Mouse (Mus musculus): Measurements from ENCODE around the gene Cnih3. TPM values are rescaled to one million over a fixed set of nuclear protein-coding genes. Genes with fewer than 3 reads are reported as not detected.

Cnih3 gene
- total RNA-seq, 1 experiment = 0.22 TPM

GRCm38 (mm10) chr1:181440982-181441603 lies 88.7 kb downstream of the Cnih3 start:
- DNase-seq (ENCODE audit: low read depth, low spot score) = no peak
- in situ Hi-C loops (cut with MboI; ENCODE audit: low sequenced_read_pairs in 2 of 2, unreplicated experiment in 2 of 2) = no loop called here
- H3K4me1 ChIP-seq (ENCODE audit: control insufficient read depth in 2 of 2, insufficient read depth in 2 of 2, low read length in 2 of 2, poor library complexity in 1 of 2) = no peaks in the 10 kb centered on the region
- TF ChIP-seq ZNF384 (IDR thresholded peaks at IDR 0.05; ENCODE audit: low read depth, low read length) (no peak), HCFC1 (IDR thresholded peaks at IDR 0.05; ENCODE audit: borderline replicate concordance, insufficient read depth, low read length) (no peak), MAFK (IDR thresholded peaks at IDR 0.05; ENCODE audit: insufficient read depth, low read depth, low read length) (no peak), CHD2 (IDR thresholded peaks at IDR 0.05; ENCODE audit: low read depth, low read length) (no peak), ZC3H11A (IDR thresholded peaks at IDR 0.05; ENCODE audit: borderline replicate concordance, low read depth, low read length) (no peak)
- no peak overlapping the region for H3K4me3 ChIP-seq (ENCODE audit: insufficient read depth in 1 of 2, low read depth in 1 of 2, low read length in 2 of 2, poor library complexity in 1 of 2, severe bottlenecking in 1 of 2)
- H3K9me3 ChIP-seq (ENCODE audit: control insufficient read depth, insufficient read depth, low read depth, low read length) = no peaks in the 10 kb centered on the region
- H3K27ac ChIP-seq (ENCODE audit: insufficient read depth, low read depth, low read length, poor library complexity, severe bottlenecking) = no peak overlapping the region
- no peaks in the 10 kb centered on the region for H3K36me3 ChIP-seq (ENCODE audit: control insufficient read depth, insufficient read depth, low read length, poor library complexity, severe bottlenecking)
- no peak overlapping the region for H3K9ac ChIP-seq (ENCODE audit: insufficient read depth, low read depth, low read length, poor library complexity, severe bottlenecking)

DNA sequence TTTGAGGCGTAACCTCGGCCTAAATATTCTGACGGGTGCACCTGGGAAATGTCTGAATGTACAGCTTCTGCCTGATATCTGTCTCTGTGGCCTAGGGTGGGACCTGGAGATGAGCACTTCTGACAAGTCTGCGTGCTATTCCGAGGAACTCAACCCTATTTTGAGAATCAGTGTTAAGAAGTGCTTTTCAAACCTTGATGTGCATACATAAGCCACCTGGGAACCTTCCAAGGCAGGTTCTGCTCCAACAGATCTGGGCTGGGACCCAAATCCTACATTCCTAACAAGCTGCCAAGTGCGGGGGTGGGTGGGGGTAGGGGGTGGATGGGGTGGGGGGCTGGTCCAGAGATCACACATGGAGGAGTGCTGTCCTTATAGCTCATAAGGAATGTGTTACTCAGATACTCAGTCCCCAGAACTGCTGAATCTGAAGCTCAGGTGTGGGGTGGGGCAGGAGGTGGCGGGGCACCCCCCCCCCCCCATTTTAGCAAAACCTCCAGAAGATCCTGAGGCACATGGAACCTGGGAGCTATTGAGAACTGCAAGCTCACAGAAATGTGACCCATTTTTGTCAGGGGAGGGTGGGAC lies 89.3 kb downstream of the Cnih3 start:
- Histone ChIP-seq H3K36me3 (ENCODE audit: control insufficient read depth, insufficient read depth, low read length, poor library complexity, severe bottlenecking) (no peaks in the 10 kb centered on the region), H3K27ac (ENCODE audit: insufficient read depth, low read depth, low read length, poor library complexity, severe bottlenecking) (no peak overlapping the region), H3K9ac (ENCODE audit: insufficient read depth, low read depth, low read length, poor library complexity, severe bottlenecking) (no peak overlapping the region), H3K4me3 (ENCODE audit: insufficient read depth in 1 of 2, low read depth in 1 of 2, low read length in 2 of 2, poor library complexity in 1 of 2, severe bottlenecking in 1 of 2) (no peak overlapping the region), H3K9me3 (ENCODE audit: control insufficient read depth, insufficient read depth, low read depth, low read length) (no peaks in the 10 kb centered on the region), H3K4me1 (ENCODE audit: control insufficient read depth in 2 of 2, insufficient read depth in 2 of 2, low read length in 2 of 2, poor library complexity in 1 of 2) (no peaks in the 10 kb centered on the region)
- no peak for DNase-seq (ENCODE audit: low read depth, low spot score)
- TF ChIP-seq ZNF384 (IDR thresholded peaks at IDR 0.05; ENCODE audit: low read depth, low read length) (no peak), MAFK (IDR thresholded peaks at IDR 0.05; ENCODE audit: insufficient read depth, low read depth, low read length) (no peak), CHD2 (IDR thresholded peaks at IDR 0.05; ENCODE audit: low read depth, low read length) (no peak), HCFC1 (IDR thresholded peaks at IDR 0.05; ENCODE audit: borderline replicate concordance, insufficient read depth, low read length) (no peak), ZC3H11A (IDR thresholded peaks at IDR 0.05; ENCODE audit: borderline replicate concordance, low read depth, low read length) (no peak)
- in situ Hi-C loops (cut with MboI; ENCODE audit: low sequenced_read_pairs in 2 of 2, unreplicated experiment in 2 of 2) = no loop called here

DNA sequence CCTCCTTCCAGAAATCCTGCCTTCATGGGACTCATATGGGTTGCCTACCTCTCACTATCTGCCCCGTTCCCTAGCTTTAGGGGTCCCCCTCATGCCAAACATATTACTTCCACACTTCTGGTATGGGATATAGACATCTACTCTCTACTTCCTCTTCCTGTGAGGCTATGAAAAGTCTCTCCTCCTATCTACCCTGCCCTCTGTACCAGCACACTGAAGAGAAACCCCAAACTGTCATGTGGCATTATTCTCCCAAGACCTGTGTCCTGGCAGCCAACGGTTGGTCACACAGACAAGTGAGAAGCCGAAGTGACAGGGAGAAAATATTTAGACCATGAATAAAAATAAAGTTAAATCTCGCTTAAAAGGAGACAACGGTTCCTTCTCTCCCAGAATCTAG lies 92.6 kb downstream of the Cnih3 start:
- in situ Hi-C loops (cut with MboI; ENCODE audit: low sequenced_read_pairs in 2 of 2, unreplicated experiment in 2 of 2) = no loop called here

DNA sequence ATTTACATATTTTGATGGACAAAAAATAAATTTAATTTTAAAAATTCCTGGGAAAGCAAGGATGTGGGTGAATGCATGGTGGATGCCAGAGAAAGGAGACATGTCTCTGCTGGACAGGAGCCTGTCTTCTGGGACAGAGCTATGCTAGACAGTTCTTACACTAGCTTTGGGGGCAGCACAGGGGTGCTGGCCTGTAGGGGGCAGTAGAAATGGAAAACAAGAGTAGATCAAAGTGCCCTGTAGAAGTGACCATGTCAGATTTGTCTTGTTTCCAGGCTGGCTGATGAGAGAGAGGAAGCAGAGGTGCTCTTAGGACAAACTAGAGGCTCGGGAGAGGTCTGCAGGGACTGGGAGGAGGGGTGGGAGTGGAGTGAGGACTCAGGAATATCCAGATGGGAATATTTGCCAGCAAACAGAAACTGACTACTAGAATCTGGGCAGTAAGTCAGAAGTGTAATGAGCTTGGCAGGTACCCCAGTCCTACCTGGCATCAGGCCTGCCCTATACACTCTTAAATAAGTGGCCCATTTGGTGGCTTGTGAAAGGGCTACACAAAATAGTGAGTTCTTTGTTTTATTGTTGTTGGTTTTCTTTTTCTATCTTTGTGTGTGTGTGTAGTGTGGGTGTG lies 93.3 kb downstream of the Cnih3 start:
- H3K27ac ChIP-seq (ENCODE audit: insufficient read depth, low read depth, low read length, poor library complexity, severe bottlenecking) = no peak overlapping the region
- no peak for DNase-seq (ENCODE audit: low read depth, low spot score)
- in situ Hi-C loops (cut with MboI; ENCODE audit: low sequenced_read_pairs in 2 of 2, unreplicated experiment in 2 of 2) = no loop called here

More for the DNA sequence above, 92.6 kb downstream of the Cnih3 start:
- no peak for DNase-seq (ENCODE audit: low read depth, low spot score)
- H3K9me3 ChIP-seq (ENCODE audit: control insufficient read depth, insufficient read depth, low read depth, low read length) = no peaks in the 10 kb centered on the region
- no peak for TF ChIP-seq ZC3H11A (IDR thresholded peaks at IDR 0.05; ENCODE audit: borderline replicate concordance, low read depth, low read length)
- no peaks in the 10 kb centered on the region for H3K4me1 ChIP-seq (ENCODE audit: control insufficient read depth in 2 of 2, insufficient read depth in 2 of 2, low read length in 2 of 2, poor library complexity in 1 of 2)
- H3K36me3 ChIP-seq (ENCODE audit: control insufficient read depth, insufficient read depth, low read length, poor library complexity, severe bottlenecking) = no peaks in the 10 kb centered on the region
- no peak overlapping the region for H3K9ac ChIP-seq (ENCODE audit: insufficient read depth, low read depth, low read length, poor library complexity, severe bottlenecking)
- H3K4me3 ChIP-seq (ENCODE audit: insufficient read depth in 1 of 2, low read depth in 1 of 2, low read length in 2 of 2, poor library complexity in 1 of 2, severe bottlenecking in 1 of 2) = no peak overlapping the region
- no peak overlapping the region for H3K27ac ChIP-seq (ENCODE audit: insufficient read depth, low read depth, low read length, poor library complexity, severe bottlenecking)

More for the DNA sequence above, 93.3 kb downstream of the Cnih3 start:
- Histone ChIP-seq H3K36me3 (ENCODE audit: control insufficient read depth, insufficient read depth, low read length, poor library complexity, severe bottlenecking) (no peaks in the 10 kb centered on the region), H3K9me3 (ENCODE audit: control insufficient read depth, insufficient read depth, low read depth, low read length) (no peaks in the 10 kb centered on the region), H3K9ac (ENCODE audit: insufficient read depth, low read depth, low read length, poor library complexity, severe bottlenecking) (no peak overlapping the region), H3K4me1 (ENCODE audit: control insufficient read depth in 2 of 2, insufficient read depth in 2 of 2, low read length in 2 of 2, poor library complexity in 1 of 2) (no peaks in the 10 kb centered on the region), H3K4me3 (ENCODE audit: insufficient read depth in 1 of 2, low read depth in 1 of 2, low read length in 2 of 2, poor library complexity in 1 of 2, severe bottlenecking in 1 of 2) (no peak overlapping the region)
- TF ChIP-seq CHD2 (IDR thresholded peaks at IDR 0.05; ENCODE audit: low read depth, low read length) (no peak), ZC3H11A (IDR thresholded peaks at IDR 0.05; ENCODE audit: borderline replicate concordance, low read depth, low read length) (no peak), MAFK (IDR thresholded peaks at IDR 0.05; ENCODE audit: insufficient read depth, low read depth, low read length) (no peak), HCFC1 (IDR thresholded peaks at IDR 0.05; ENCODE audit: borderline replicate concordance, insufficient read depth, low read length) (no peak), ZNF384 (IDR thresholded peaks at IDR 0.05; ENCODE audit: low read depth, low read length) (no peak)

All from ES-E14 (cell line).